Mouse (Mus musculus) 3134 (cell line): Measurements from ENCODE around the gene Ric8b.

Experiments used
- DNase-seq: peaks from one replicate; pipeline ENCODE4 v3.0.0-alpha.2; 2011; ENCODE audit warnings: low spot score; ENCODE audit not compliant: insufficient read length; ENCODE audit errors: extremely low read depth

Gene Ric8b

DNA sequence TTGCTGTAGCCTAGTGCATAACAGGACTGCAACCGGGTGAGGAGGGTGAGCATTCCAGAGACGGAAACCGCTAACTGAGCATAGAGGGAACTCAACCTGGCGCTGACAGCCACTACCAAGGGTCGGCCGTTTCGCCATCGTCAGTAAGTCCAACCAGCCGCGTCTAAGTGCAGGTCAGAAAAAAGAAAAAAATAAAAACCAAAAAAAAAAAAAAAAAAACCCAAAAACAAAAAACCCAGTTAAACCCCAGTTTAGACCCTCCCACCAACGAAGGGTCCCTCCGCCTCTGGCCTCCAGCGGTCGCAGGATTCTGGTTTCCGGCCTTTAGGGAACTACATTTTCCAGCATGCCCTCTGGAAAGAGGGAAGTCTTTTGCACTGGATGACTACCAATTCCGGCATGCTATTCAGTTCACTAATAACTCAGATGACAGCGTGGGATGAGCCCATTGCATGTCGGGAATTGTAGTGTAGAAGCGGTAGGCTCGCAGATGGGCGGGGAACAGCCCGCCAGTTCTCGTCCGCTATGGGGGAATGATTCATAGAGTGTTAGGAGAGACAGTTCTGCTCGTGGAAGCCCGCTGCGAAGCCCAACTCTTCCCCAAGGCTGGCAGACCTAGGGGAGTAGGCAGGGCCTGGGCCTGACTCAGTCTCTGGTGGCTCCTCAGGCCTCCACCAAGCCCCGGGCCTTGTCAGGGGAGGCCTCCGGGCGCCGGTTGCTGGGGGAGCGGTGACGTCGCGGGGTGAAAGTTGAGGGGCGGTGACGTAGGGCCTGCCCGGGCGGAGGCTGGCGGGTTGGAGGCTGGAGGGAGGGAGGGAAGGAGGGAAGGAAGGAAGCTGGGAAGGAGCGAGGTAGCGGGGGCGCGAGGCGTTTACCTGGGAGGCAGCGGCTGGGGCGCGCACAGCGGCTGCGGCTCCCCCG, at the start of gene Ric8b:
Ric8b (plus strand) TSS at position 807 of the 921 bp plus-strand sequence.
- peak; percentile 96 for DNase-seq

DNA sequence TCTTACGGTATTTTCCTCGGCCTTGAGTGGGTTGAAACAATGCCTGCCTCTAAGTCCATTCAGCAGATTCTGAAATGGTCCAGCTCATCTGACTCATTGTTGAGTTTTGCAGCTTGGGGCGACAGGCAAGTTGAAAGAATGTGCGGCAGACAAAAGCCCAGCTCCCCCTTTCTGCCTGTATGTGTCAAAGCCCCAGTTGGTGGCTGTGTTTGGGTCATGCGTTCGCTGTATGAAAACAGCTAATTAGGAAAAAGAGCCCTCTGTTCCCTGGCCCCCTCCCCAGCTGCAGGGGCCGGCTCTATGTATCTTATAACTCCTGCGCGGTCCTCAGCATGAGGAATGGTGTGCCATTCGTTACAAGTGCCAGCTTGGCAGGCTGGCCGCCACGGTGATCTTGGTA, 46.1 kb upstream of the Ric8b start:
- no peak for DNase-seq

DNA sequence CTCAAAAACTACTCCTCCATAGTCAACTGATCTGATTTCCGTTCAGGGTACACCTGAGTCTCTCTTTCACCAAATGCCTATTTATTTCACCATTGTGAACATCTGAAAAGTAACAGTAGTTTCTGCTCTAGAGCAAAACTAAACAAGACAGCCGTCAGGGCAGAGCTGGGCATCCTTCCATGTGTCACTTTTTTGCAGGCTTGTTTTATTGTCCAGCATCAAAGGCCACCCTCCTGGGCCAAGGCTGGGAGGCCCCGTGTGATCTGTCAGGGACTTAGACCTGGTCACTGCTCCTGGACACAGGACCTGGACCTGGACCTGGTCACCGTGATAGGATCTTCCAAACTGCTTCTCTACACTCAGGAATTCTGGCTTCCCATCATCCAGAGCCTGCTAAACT, 45.5 kb upstream of the Ric8b start:
- no peak for DNase-seq

DNA sequence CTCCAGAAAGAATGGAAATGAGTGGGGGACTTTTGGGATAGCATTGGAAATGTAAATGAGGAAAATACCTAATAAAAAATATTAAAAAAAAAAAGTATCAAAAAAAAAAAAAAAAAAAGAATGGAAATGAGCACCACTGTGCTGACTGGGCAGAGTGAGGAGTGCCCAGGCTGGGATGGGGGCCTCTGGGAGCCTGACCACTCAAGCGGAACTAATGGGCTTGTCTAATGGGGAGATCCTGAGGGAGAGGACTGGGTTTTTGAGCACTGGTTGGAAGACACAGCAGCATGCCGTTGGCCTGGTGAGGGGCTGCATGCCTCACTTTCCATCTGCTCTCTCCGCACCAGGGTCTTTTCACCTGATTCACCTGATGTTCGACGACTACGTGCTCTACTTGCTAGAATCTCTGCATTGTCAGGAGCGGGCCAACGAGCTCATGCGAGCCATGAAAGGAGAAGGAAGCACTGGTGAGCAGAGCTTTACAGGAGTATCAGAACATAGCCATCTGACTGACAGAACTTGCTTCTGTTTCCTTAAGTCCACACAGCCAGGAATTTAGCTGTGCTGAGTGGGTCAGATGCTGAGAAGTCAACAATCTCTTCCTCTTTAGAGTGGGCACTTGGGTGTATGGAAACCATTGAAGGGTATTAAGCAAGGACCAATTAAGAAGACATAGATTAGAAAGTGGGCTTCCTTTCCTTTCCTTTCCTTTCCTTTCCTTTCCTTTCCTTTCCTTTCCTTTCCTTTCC, 37.4 kb upstream of the Ric8b start:
- DNase-seq, result no peak

DNA sequence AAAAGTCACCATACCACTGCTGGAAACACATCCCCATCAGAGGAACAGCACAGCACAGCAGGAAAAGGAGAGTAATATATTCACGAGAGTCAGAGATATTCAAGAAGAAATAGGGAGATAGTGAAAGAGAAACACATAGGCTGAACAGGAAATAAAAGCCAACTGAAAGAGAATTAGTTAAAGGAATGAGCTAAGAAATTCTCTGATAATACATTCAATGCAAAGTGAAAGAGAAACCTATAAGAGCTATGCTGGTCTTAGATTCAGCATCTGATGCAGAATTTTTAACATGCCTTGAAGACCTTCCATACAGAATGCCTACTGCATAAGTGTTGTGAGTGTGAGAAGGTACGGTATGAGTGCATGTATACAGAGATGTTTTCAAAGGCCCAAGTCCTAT, 34.9 kb upstream of the Ric8b start:
- DNase-seq, result no peak

DNA sequence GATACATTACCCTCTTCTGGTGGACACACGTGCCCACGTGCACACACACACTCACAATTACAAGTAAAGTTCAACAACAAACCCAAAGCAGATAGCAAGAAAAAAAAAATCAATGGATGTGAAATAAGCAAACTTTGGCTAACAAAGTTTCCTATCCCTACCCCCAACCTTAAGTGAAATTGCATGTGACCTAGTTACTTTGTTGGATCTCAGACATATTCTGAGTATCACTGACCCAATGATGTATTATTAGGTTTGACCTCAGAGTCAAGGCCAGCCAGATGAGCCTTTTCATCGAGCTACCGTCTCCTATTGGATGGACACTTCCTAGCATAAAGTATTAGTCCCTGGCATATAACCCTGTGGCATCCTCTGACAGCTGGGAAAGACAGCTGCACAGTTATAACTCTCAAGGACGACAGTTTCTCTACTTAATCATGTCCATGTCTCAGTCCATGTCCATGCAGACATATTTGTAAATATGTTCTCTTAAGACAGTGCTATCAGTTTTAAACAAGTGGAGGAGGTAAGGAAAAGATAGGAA, 32.0 kb upstream of the Ric8b start:
- no peak for DNase-seq

DNA sequence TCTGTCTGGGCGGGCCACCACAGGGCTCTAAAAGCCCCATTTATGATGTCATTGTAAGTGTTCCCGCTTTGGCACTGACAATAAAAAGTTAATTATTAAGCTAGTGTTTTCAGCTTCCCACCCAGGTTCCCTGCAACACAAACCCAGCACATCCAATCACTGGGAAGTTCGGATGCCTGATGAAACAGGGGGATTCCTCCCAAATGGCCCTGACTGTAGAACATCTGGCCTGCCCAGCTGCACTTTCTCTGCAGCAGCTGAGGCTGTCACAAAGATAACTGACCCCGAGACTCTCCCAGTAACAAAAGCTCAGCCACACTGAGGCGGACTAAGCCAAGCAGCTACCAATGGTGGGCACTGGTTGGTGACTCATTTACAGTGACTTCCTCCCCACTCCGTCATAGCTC, 31.2 kb upstream of the Ric8b start:
- no peak for DNase-seq

DNA sequence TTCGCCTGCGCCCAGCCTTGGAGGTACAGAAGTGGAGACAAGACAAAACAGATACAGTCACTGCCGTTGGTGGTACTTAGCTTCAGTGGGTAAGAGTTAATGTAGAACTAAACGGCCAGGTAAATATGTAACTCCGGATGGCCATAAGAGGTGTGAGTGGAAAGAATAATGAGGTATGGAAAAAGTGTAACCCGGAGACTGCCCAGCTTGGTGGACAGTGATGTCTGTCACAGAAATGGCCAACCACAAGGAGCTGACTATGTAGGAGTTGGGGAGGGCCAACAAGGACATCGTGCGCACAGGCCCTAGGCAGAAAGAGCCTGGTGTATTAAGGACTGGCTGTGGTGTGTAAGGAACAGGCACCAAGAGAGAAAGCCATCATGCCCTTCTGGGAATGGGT, 30.6 kb upstream of the Ric8b start:
- DNase-seq, result no peak

DNA sequence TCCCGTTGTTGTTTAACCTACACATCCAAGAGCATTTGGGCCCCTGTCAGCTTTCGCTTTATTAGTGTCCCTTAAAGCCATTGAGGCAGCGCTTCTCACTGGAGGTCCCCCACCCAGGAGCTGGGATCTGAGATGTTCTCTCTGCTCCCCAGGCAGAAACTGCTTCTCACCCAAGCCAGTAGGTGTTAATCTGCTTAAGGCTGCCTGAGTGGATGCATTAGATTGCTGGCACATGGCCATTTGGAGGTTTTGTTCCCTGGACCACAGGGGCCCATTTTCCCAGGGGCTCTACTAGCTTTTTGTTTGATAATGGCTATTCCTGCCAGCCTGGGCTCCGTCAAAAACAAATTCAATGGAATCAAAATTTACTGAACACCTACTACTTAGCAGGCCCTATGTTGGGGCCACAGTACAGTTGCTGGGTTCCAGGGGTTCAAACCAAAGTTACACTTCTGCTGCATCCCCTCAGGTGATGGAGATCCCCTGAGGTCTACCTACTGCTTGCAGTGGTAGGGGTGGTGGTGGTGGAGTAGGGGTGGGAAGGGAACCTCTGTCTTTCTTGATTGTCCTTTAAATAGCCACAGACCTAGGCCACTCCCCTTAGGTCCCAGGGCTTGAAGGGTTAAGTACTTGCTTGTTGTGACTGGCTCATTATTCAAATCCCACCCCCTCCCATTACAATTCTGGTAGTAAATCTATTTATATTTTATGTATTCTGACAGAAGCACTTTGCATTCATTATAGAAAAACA, 28.1 kb upstream of the Ric8b start:
- no peak for DNase-seq

DNA sequence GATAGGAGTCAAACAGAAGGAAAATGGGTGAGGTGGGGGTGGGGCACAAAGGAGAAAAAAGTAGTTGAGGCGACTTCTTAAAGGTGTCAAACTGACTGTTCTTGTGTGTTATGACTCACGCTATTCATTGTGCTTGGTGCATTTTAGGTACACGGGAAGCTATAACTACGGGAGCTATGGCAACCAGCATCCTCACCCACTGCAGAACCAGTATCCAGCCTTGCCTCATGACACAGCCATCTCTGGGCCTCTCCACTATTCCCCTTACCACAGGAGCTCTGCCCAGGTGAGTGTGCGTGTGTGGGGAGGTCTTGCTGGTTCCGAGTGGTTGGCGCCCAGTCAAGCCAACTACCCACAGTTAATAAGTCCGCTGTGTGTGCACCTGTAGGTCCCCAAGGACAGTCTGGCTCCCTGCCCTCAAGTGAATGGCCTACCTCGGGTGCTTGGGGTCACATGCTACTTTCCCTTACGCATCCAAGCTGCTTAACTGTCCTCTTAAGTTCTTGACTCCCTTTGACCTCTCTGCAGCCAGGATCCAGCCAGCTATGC, 21.5 kb upstream of the Ric8b start:
- no peak for DNase-seq

DNA sequence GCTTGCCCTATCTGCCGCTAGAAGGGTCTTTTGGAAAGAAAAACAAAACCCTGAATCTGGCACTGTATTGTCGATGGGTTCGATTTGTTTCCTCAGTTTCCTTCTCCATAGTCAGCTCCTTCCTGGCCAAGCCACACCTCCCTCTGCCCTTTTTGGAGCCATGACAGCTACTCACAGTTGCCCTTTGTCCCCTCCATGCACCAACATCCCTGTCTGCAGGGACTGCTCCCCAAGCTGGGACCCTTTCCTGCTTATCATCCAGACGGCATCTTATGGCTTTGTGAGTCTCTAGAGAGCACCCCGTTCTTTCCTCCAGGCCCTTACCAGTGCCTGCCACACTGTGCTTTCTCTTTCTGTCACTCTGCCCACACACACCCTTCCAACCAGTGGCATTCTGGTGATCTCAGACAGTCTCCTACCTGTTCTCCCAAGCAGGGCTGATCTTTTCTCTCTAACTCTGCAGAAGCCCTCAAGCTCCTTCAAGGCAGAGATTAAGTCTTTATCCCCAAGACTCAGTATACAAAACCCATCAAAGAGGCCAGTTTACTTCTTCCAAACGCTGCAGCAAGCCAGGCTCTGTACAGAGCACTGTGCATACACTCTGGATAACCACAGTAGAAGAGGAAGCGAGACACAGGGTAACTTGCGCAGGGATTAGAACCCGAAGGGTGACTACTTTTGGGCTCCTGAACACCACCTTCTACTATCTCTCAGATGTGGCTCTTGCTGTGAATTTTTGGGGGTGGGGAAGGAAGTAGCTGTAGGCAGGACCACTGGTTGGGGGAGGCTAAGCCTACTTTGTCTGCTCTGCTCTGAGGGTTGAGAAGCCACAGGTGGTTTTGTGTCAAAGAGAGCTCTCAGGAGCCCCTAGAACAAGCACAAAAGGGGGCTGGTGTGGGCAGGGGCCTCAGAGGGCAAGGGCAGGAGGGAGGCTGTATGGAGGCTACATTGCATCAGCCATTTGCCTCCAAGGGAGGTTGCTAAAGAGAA, 20.2 kb upstream of the Ric8b start:
- no peak for DNase-seq

DNA sequence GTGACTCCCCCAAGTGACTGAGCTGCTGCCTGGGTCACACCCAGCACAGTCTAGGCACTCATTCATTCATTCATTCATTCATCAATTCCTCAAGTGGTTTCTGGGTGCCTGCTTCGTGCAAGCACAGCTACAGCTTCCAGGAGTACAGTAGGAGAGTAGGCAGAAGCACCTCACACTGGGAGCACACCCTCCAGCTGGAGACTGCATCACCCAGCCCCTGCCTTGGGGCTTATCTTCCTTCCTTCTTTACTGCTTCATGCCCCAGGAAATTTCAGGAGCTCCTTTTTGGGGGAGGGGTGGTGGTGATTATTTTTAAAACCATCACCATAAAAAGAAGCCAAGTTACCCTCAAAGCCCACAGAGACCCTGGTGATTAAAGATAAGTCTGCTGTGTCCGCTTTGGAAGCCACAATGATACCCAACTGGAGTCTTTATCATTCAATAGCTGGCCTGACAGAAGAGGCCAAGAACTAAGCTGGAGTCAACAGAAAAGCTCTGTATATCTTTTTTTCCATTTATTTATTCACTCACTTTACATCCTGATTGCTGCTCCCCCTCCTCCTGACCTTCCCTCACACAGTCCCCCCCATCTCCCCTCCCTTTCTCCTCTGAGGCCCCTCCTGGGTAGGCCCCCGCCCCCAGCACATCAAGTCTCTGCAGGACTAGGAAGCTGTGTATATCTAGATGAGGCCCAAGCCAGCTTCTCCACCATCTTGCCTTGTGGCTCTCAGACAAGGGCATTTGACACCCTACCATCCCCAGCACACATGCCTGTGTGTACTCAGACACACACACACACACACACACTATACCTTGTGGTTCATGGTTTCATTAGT, 19.1 kb upstream of the Ric8b start:
- no peak for DNase-seq

DNA sequence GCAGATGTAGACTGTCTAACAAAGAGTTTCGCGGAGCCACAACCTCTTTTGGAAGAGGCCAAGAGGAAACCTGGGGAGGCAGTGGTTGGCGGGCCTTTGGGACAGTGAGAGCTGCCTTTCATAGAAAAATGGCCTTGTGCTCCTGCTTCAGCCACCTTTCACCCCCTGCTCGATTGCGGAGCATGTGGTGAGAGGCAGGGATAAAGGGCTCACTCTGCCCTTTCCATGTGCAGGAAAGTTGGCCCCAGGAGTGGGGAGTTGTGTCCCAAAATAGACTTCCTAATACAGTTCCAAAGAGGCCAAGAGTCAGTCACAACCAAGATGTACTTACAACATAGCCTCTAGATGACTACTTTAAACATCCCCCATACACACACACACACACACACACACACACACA, 15.7 kb upstream of the Ric8b start:
- DNase-seq, result no peak

DNA sequence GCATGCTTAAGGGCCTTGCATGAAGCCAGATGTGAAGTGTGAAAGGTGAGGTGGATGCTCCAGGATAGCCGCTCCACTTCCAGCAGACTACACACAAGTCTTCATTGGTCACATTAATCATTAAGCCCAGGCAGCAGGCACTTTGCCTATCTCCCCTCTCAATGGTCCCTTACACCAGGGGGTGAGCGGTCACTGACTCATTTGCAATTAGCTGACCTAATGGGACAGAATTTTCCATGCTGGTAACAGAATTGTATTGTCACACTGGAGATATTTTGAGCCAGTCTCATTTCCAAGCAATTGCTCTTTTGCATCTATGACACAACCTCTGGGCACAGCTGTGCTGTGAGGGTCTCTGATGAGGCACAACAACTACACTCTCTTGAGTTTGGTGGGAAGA, 15.2 kb upstream of the Ric8b start:
- DNase-seq, result no peak

DNA sequence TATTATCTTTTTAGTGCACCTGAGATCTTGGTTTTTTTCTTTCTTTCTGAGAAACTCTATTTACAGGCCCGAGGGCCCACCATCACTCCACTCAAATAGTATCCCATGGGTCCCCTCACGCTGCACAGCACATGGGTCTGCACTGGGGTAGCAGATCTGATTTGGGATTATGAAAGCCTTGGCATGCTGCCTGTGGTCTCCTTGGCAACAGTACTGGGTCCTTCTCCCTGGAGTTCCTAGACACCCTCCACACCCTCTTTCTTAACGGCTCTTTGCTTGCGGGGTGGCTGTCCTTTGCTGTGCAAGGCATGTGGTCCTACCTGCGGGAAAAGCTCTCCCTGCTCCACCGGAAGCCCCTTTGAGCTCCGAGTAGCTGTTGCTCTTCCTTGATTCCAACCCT, 14.1 kb upstream of the Ric8b start:
- DNase-seq, result no peak

DNA sequence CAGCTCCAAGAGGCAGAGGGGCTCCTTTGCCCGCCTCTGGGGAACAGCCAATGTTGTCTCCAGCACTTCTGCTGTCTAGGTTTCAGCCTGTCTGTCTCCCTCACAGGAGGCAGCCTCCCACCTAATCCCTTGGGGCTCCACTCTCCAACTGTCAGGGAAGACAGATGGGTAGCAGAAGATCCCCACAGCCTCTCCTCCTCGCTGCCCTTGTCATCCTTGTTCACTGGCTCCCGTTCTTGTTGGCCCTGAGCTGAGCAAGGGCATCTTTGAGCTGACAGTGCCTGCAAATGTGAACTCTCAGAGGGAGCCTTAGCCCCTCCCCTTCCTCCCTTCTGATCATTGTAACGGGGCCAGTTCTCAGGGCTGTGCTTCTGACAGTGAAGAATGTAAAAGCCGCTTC, 13.7 kb upstream of the Ric8b start:
- DNase-seq, result no peak

DNA sequence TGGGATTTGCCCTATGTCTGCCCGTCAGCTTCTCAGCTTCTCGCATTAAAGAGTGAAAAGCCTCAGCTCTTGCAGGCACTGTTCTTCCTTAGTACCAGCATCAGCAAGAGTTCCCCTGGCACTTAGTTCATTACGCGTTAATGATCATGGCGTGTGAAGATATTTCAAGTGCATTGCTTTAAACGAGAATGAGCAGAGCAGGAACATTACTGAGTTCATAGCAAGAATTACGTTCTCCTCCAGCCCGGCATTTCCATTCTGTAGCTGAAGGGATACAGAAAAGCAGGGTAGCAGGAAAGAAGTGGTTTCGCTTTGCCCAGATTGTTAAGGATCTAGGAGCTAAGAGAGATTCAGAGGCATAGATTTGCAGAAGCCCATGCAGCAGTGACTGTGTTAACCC, 10.5 kb upstream of the Ric8b start:
- DNase-seq, result no peak

DNA sequence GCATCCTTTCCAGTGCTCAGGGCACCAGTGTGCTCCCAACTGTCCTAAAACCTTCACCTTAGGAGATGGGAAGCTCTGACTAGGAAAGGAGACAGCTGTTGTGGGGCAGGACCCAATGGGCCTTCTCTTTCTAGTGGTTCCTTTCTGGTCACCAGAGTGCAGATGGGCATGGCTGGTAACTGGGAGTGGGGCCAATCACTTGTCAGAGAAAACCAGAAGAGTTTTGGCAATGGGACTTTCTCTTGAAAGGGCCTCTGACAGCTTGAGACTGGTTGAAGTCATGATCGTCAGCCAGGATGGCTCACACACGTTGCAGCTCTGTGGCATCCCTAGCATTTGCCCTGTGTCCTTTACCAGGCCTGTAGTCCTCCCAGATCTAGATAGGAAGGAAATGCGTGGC, 9.4 kb upstream of the Ric8b start:
- DNase-seq, result no peak

DNA sequence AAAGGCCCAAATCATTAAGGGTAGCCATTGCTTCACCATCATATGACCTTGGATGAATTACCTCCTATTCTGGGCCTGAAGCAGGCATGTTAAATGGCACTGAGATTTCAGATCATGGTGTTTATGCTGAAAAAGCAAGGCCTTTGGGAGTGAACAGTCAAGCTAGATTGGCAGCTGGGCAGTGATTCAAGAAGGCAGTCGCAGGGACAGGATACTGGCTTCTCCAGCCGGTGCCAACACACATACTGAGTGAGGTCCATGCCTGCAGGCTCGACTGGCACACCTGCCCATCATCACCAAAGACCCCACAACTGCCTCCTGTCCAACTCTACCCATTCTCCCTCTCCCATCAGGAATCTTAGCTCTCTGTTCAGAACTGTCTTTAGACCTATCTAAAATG, 8.9 kb upstream of the Ric8b start:
- no peak for DNase-seq
